ENCODE assay signal across 9 mouse cellular contexts in genomic region chr11:95610391-95610902, GRCm38 (mm10). TPM values are rescaled to one million over a fixed set of nuclear protein-coding genes. Genes with fewer than 3 reads are reported as not detected.
DNase-seq lines count a peak whose midpoint lies in the region; ATAC-seq and TF ChIP-seq lines count a peak whose summit lies in the region.
"Had no signal": no experiment of that assay in that cellular context is flagged by ENCODE, and none has a peak within 500 bp of the region (broad histone marks: within the 10 kb centered on the region; RNA-seq: fewer than 3 reads in every experiment).

No protein-coding gene starts in this region.

- H3K9me3 ChIP-seq in heart, embryonic 12.5 days (replicated peaks), result no peaks in the 10 kb centered on the region
- H3K9me3 ChIP-seq in heart, postnatal 0 days (replicated peaks; ENCODE audit: control insufficient read depth, low read length), result no peaks in the 10 kb centered on the region
- no peaks in the 10 kb centered on the region for H3K9me3 ChIP-seq in midbrain, embryonic 13.5 days

- intact Hi-C loops in heart, postnatal 25 days (cut with DNase I), result no loop called here

- no peak for TF ChIP-seq CTCF in heart, postnatal 0 days (IDR thresholded peaks at IDR 0.05; ENCODE audit: low read depth)

- peaks cover 14% of the 10 kb centered on the region for H3K27me3 ChIP-seq in heart, embryonic 12.5 days (replicated peaks)
- H3K27me3 ChIP-seq in heart, postnatal 0 days (ENCODE audit: control insufficient read depth, insufficient read depth, low read length), result peaks cover 13% of the 10 kb centered on the region; the same call in 1 of the 2 replicates
- no peaks in the 10 kb centered on the region for H3K27me3 ChIP-seq in midbrain, embryonic 13.5 days

- peak; percentile 33; the same call in 1 of the 2 replicates for ATAC-seq in heart, embryonic 12.5 days (ENCODE audit: insufficient number of reproducible peaks, low FRiP score)
- no peak for ATAC-seq in heart, postnatal 0 days (ENCODE audit: insufficient read depth, low read depth)
- peak; percentile 17; the same call in 1 of the 2 replicates for ATAC-seq in midbrain, embryonic 13.5 days
- ATAC-seq in erythroblast, adult 5-6 weeks (replicated peaks; ENCODE audit: low FRiP score, poor library complexity, severe bottlenecking), result no peak

- H3K36me3 ChIP-seq in heart, embryonic 12.5 days, result no peaks in the 10 kb centered on the region
- H3K36me3 ChIP-seq in heart, postnatal 0 days (replicated peaks; ENCODE audit: control insufficient read depth, insufficient read depth, low read length), result no peaks in the 10 kb centered on the region
- no peaks in the 10 kb centered on the region for H3K36me3 ChIP-seq in midbrain, embryonic 13.5 days

- no peak overlapping the region for H3K9ac ChIP-seq in heart, embryonic 12.5 days
- no peak overlapping the region; the same call in 1 of the 2 replicates for H3K9ac ChIP-seq in heart, postnatal 0 days (replicated peaks; ENCODE audit: low read depth, low read length)
- H3K9ac ChIP-seq in midbrain, embryonic 13.5 days (replicated peaks), result peak overlapping the region; percentile 12

- DNase-seq in heart, postnatal 25 days (ENCODE audit: low spot score), result no peak
- peak; percentile 16 for DNase-seq in Muller cell, postnatal 12 days (ENCODE audit: inconsistent ontology term)
- DNase-seq in heart, postnatal 0 days (ENCODE audit: low spot score), result no peak
- no peak for DNase-seq in urinary bladder, postnatal 25 days (ENCODE audit: low spot score)
- DNase-seq in embryo, embryonic 9.5 days (ENCODE audit: extremely low spot score), result no peak
- DNase-seq: adrenal gland, adult 8-10 months had no signal

- TF ChIP-seq EP300 in heart, postnatal 0 days (IDR thresholded peaks at IDR 0.05; ENCODE audit: low read depth), result no peak

- whole genome bisulfite sequencing in heart, embryonic 12.5 days, result 15% methylated on average over 15 of the region's 15 CpGs
- WGBS in heart, postnatal 0 days, result 11% methylated on average over 15 of the region's 15 CpGs
- WGBS in midbrain, embryonic 13.5 days, result 18% methylated on average over 15 of the region's 15 CpGs

- H3K4me2 ChIP-seq in heart, embryonic 12.5 days, result peak overlapping the region; percentile 72
- H3K4me2 ChIP-seq in heart, postnatal 0 days (ENCODE audit: low read depth, low read length), result peak overlapping the region; percentile 48
- H3K4me2 ChIP-seq in midbrain, embryonic 13.5 days (replicated peaks), result peak overlapping the region; percentile 44

- peaks cover 10% of the 10 kb centered on the region for H3K4me1 ChIP-seq in heart, embryonic 12.5 days (replicated peaks)
- H3K4me1 ChIP-seq in heart, postnatal 0 days (ENCODE audit: control insufficient read depth, insufficient read depth), result no peaks in the 10 kb centered on the region
- H3K4me1 ChIP-seq in midbrain, embryonic 13.5 days (replicated peaks), result peaks cover 20% of the 10 kb centered on the region

- H3K4me3 ChIP-seq in heart, embryonic 12.5 days, result peak overlapping the region; percentile 38
- H3K4me3 ChIP-seq in heart, postnatal 0 days (ENCODE audit: low read depth, low read length), result peak overlapping the region; percentile 23
- H3K4me3 ChIP-seq in midbrain, embryonic 13.5 days (replicated peaks), result peak overlapping the region; percentile 17

- H3K27ac ChIP-seq in heart, embryonic 12.5 days (ENCODE audit: poor library complexity, severe bottlenecking), result no peak overlapping the region
- H3K27ac ChIP-seq in heart, postnatal 0 days (ENCODE audit: low read depth), result no peak overlapping the region
- H3K27ac ChIP-seq in midbrain, embryonic 13.5 days, result 0 out of 2 replicates have a peak overlapping the region, but pooled peaks have one; percentile 0

RNA-seq across cellular contexts. Expression of gene Ngfr, which starts 22.9 kb away (rescaled TPM):
- 3.9 and 5.0 TPM in 2 replicates for polyA plus RNA-seq in heart, embryonic 12.5 days (2016; fragmentation: Nextera tagmentation; extraction: Ambion mirVana)
- under 1 TPM; 0.44 to 0.70 TPM for total RNA-seq in heart, postnatal 25 days (2021)
- 1.1 and 2.0 TPM in 2 replicates for total RNA-seq in heart, postnatal 0 days (2014; rRNA removed; ENCODE audit: low replicate concordance)
- polyA plus RNA-seq in heart, postnatal 0 days (2015; fragmentation: Nextera tagmentation; extraction: Ambion mirVana), result 1.5 and 1.7 TPM in 2 replicates
- polyA plus RNA-seq in midbrain, embryonic 13.5 days (2015; fragmentation: Nextera tagmentation; extraction: Ambion mirVana), result 13.8 and 17.2 TPM in 2 replicates
- not detected in 2 replicates for total RNA-seq in erythroblast, adult 5-6 weeks (2015; ENCODE audit: low replicate concordance)
- not detected in 2 replicates for total RNA-seq in erythroblast, adult 5-6 weeks (2017; ENCODE audit: low replicate concordance)

RNA-seq across cellular contexts. Expression of gene Phb, which starts 56.3 kb away (rescaled TPM):
- 260 and 286 TPM in 2 replicates for polyA plus RNA-seq in heart, embryonic 12.5 days (2016; fragmentation: Nextera tagmentation; extraction: Ambion mirVana)
- 100 to 1,000 TPM; 384 to 423 TPM for total RNA-seq in heart, postnatal 25 days (2021)
- 349 and 446 TPM in 2 replicates for total RNA-seq in heart, postnatal 0 days (2014; rRNA removed; ENCODE audit: low replicate concordance)
- 432 and 435 TPM in 2 replicates for polyA plus RNA-seq in heart, postnatal 0 days (2015; fragmentation: Nextera tagmentation; extraction: Ambion mirVana)
- polyA plus RNA-seq in midbrain, embryonic 13.5 days (2015; fragmentation: Nextera tagmentation; extraction: Ambion mirVana), result 168 and 179 TPM in 2 replicates
- total RNA-seq in erythroblast, adult 5-6 weeks (2015; ENCODE audit: low replicate concordance), result 21.9 and 30.6 TPM in 2 replicates
- 14.2 and 20.3 TPM in 2 replicates for total RNA-seq in erythroblast, adult 5-6 weeks (2017; ENCODE audit: low replicate concordance)

Comparison
In these comparisons a context has a peak if more than half of its experiments do, and no peak if none do; other contexts are left out.
1. ATAC-seq: peak in heart, embryonic 12.5 days (single experiment) and midbrain, embryonic 13.5 days (single experiment); none in heart, postnatal 0 days (single experiment) and erythroblast, adult 5-6 weeks (single experiment).
2. RNA of gene Phb, which starts 56.3 kb away (total RNA-seq): 349 to 446 TPM in heart, postnatal 0 days and 384 to 423 TPM in heart, postnatal 25 days; 14.2 to 30.6 TPM in erythroblast, adult 5-6 weeks; every median in the first group is over 10 times any median in the second.
3. Peak in every context shown above with its lines, with median percentiles within 50 percentile points of each other: H3K4me2 ChIP-seq and H3K4me3 ChIP-seq.